Mouse (Mus musculus) G1E (cell line): Measurements from ENCODE around the gene Dlk1. TPM values are rescaled to one million over a fixed set of nuclear protein-coding genes. Genes with fewer than 3 reads are reported as not detected.

Experiments used
- ATAC-seq: 2 replicates; pipeline ENCODE4 v1.8.0; 2016; ENCODE audit warnings: mild to moderate bottlenecking; ENCODE audit not compliant: insufficient number of reproducible peaks, poor library complexity, low FRiP score, severe bottlenecking; ENCODE audit errors: extremely low read depth
- DNase-seq: peaks from one replicate; pipeline ENCODE4 v3.0.0; 2012; ENCODE audit warnings: low spot score
- H3K27me3 ChIP-seq: 2 replicates; pipeline ENCODE4 v1.6.1; 2012; ENCODE audit warnings: mild to moderate bottlenecking, low read length, inconsistent platforms; ENCODE audit not compliant: insufficient read depth
- H3K36me3 ChIP-seq: replicated peaks from 2 replicates; pipeline ENCODE3; 2012; ENCODE audit warnings: mild to moderate bottlenecking, inconsistent platforms
- H3K4me1 ChIP-seq: 2 replicates; pipeline ENCODE4 v1.6.1; 2012; ENCODE audit warnings: low read depth, low read length, inconsistent platforms, mixed read lengths; ENCODE audit not compliant: insufficient read depth
- H3K4me3 ChIP-seq: 2 replicates; pipeline ENCODE4 v1.5.1; 2012; ENCODE audit warnings: low read depth, mild to moderate bottlenecking, inconsistent platforms, low read length, moderate library complexity, mixed read lengths
- H3K9me3 ChIP-seq: replicated peaks from 2 replicates; pipeline ENCODE4 v1.6.1; 2012; ENCODE audit warnings: inconsistent platforms
- CTCF ChIP-seq: IDR thresholded peaks from 2 replicates; pipeline ENCODE4 v1.5.1; 2012; ENCODE audit warnings: low read depth, low read length, inconsistent platforms, mixed read lengths
- GATA1 ChIP-seq: IDR thresholded peaks from 2 replicates; pipeline ENCODE4 v1.6.1; 2012; ENCODE audit warnings: borderline replicate concordance, low read length, inconsistent platforms, mixed read lengths
- GATA2 ChIP-seq: IDR thresholded peaks from 2 replicates; pipeline ENCODE4 v1.6.1; 2012; ENCODE audit warnings: low read depth, low read length, inconsistent platforms, borderline replicate concordance
- POLR2AphosphoS5 ChIP-seq: IDR thresholded peaks from 2 replicates; pipeline ENCODE4 v1.6.1; 2012; ENCODE audit warnings: low read depth, low read length, inconsistent platforms; ENCODE audit not compliant: insufficient replicate concordance
- TAL1 ChIP-seq: conservative IDR thresholded peaks from 2 replicates; pipeline ENCODE4 v1.6.1; 2012; ENCODE audit warnings: low read depth, low read length, inconsistent platforms, mixed read lengths
- polyA plus RNA-seq: library from polyadenylated mRNA; stranded (reverse); fragments of >175 nt; gene quantifications from 2 replicates; pipeline ENCODE4 v1.2.3, GENCODE M21; 2012
- total RNA-seq, 2 experiments: library from RNA; stranded (forward) in 1 of 2; stranded (reverse) in 1 of 2; fragments of 200-1000 nt in 1 of 2; fragments of >200 nt in 1 of 2; fragmentation: Nextera tagmentation in 1 of 2; gene quantifications; 2 replicates each; pipeline ENCODE4 v1.2.3; 2014 to 2017

The Dlk1 gene
- total and polyA plus RNA-seq, 3 experiments: 0.76 TPM; not detected in 2

GRCm38 (mm10) chr12:109493381-109493780, 40.8 kb downstream of the Dlk1 start:
- no peaks in the 10 kb centered on the region for H3K36me3 ChIP-seq
- no peaks in the 10 kb centered on the region for H3K4me1 ChIP-seq
- TF ChIP-seq GATA1: no peak
- ATAC-seq: no peak
- no peak overlapping the region for H3K4me3 ChIP-seq
- H3K27me3 ChIP-seq: no peaks in the 10 kb centered on the region
- DNase-seq: no peak
- H3K9me3 ChIP-seq: peaks cover 86% of the 10 kb centered on the region

- Histone ChIP-seq H3K4me1 (no peaks in the 10 kb centered on the region), H3K36me3 (no peaks in the 10 kb centered on the region), H3K4me3 (no peak overlapping the region), H3K27me3 (no peaks in the 10 kb centered on the region), H3K9me3 (peaks cover 78% of the 10 kb centered on the region)
- TF ChIP-seq TAL1 (no peak), GATA2 (no peak), POLR2AphosphoS5 (no peak), CTCF (no peak), GATA1 (no peak)
- no peak for DNase-seq
- no peak for ATAC-seq
Observed at GRCm38 (mm10) chr12:109495016-109495644, 42.5 kb downstream of the Dlk1 start.

- peaks cover 77% of the 10 kb centered on the region for H3K9me3 ChIP-seq
- no peaks in the 10 kb centered on the region for H3K36me3 ChIP-seq
- no peaks in the 10 kb centered on the region for H3K27me3 ChIP-seq
- no peak overlapping the region for H3K4me3 ChIP-seq
- no peak for DNase-seq
- no peaks in the 10 kb centered on the region for H3K4me1 ChIP-seq
- TF ChIP-seq GATA1 (no peak), GATA2 (no peak), TAL1 (no peak), CTCF (no peak), POLR2AphosphoS5 (no peak)
- no peak for ATAC-seq
Observed at GRCm38 (mm10) chr12:109496397-109496796, 43.8 kb downstream of the Dlk1 start.

GRCm38 (mm10) chr12:109500992-109501391, 48.4 kb downstream of the Dlk1 start:
- ATAC-seq: no peak

GRCm38 (mm10) chr12:109502360-109503040, 49.9 kb downstream of the Dlk1 start:
- TF ChIP-seq TAL1 (no peak), POLR2AphosphoS5 (no peak), CTCF (no peak), GATA1 (no peak)
- Histone ChIP-seq H3K27me3 (no peaks in the 10 kb centered on the region), H3K36me3 (no peaks in the 10 kb centered on the region), H3K4me1 (no peaks in the 10 kb centered on the region), H3K9me3 (peaks cover 77% of the 10 kb centered on the region), H3K4me3 (no peak overlapping the region)
- ATAC-seq (no peak), DNase-seq (no peak)

More at GRCm38 (mm10) chr12:109500992-109501391, 48.4 kb downstream of the Dlk1 start:
- H3K36me3 ChIP-seq: no peaks in the 10 kb centered on the region
- H3K27me3 ChIP-seq: no peaks in the 10 kb centered on the region
- H3K4me1 ChIP-seq: no peaks in the 10 kb centered on the region
- no peak for TF ChIP-seq GATA1
- TF ChIP-seq POLR2AphosphoS5: no peak
- TF ChIP-seq TAL1: no peak
- TF ChIP-seq GATA2: no peak
- TF ChIP-seq CTCF: no peak
- DNase-seq: no peak
- H3K4me3 ChIP-seq: no peak overlapping the region
- H3K9me3 ChIP-seq: peaks cover 74% of the 10 kb centered on the region

- ATAC-seq (no peak), DNase-seq (no peak)
- Histone ChIP-seq H3K36me3 (no peaks in the 10 kb centered on the region), H3K27me3 (no peaks in the 10 kb centered on the region), H3K4me3 (no peak overlapping the region), H3K4me1 (no peaks in the 10 kb centered on the region), H3K9me3 (peaks cover 97% of the 10 kb centered on the region)
- TF ChIP-seq GATA1: no peak
- no peak for TF ChIP-seq CTCF
- TF ChIP-seq GATA2: no peak
- TF ChIP-seq TAL1: no peak
- no peak for TF ChIP-seq POLR2AphosphoS5
Observed at GRCm38 (mm10) chr12:109507693-109508092, 55.1 kb downstream of the Dlk1 start.
